Mouse (Mus musculus): ENCODE results near the gene Cntn3. TPM values are rescaled to one million over a fixed set of nuclear protein-coding genes. Genes with fewer than 3 reads are reported as not detected.

Cntn3 gene
- polyA plus RNA-seq, 1 experiment from 2014 or later: 0.02 TPM

DNA sequence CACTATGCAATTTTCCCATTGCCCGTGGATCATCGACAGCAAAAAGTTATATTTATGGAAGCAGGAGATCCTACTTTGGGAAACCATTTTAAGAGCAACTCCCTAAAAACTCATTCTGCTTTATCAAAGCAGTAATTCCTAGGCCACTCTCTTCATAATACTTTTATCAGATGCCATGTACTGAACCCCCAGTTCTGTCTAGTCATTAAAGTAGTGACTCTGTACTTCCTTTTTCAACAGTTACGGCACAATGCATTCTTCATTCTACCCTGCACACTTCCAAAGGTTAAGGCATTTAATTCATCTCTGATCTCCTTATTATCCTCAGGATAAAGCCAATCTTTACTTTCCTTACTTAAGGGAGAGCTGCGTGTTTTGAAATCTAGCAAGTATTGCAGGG is 184.3 kb downstream of the Cntn3 start:
- no peak overlapping the region for H3K4me3 ChIP-seq (ENCODE audit: low read depth, low read length)
- H3K27ac ChIP-seq (ENCODE audit: low read length): no peak overlapping the region
- H3K4me1 ChIP-seq (ENCODE audit: insufficient read depth, low read depth, low read length): no peaks in the 10 kb centered on the region
- ATAC-seq (no peak), DNase-seq (ENCODE audit: low spot score) (no peak)
- H3K4me2 ChIP-seq (replicated peaks; ENCODE audit: low read depth, low read length): no peak overlapping the region
- no peaks in the 10 kb centered on the region for H3K27me3 ChIP-seq (replicated peaks; ENCODE audit: insufficient read depth, low read length)
- 86% methylated on average over 4 of the region's 4 CpGs for WGBS
- TF ChIP-seq CTCF (IDR thresholded peaks at IDR 0.05) (no peak), EP300 (IDR thresholded peaks at IDR 0.05) (no peak)
- no peaks in the 10 kb centered on the region for H3K9me3 ChIP-seq (ENCODE audit: low read length)
- no peak overlapping the region for H3K9ac ChIP-seq (replicated peaks; ENCODE audit: low read depth)
- H3K36me3 ChIP-seq (ENCODE audit: insufficient read depth, low read length): no peaks in the 10 kb centered on the region

DNA sequence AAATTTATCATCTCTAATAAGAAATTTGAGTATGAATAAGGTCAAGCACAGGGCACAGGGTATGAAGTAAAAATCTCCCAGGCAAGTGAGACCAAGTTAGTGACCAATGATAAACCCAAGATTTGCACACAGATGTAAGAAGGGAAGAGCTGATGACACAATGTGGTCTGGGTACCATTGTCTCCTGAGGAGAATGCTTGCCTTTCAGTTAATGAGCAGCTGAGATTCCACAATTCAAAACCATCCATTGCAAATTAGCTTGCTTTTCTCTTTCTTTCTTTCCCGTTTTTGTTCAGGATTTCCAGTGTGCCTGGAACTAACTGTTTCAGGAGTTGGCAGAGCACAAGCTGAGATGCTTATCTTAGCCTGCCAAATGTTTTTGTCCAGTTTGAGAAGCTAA is 200.8 kb downstream of the Cntn3 start:
- no peak overlapping the region for H3K9ac ChIP-seq (replicated peaks; ENCODE audit: low read depth)
- H3K36me3 ChIP-seq (ENCODE audit: insufficient read depth, low read length): no peaks in the 10 kb centered on the region
- ATAC-seq (no peak), DNase-seq (ENCODE audit: low spot score) (no peak)
- no peak overlapping the region for H3K4me3 ChIP-seq (ENCODE audit: low read depth, low read length)
- WGBS: 36% methylated on average over 1 of the region's 1 CpGs
- no peak for TF ChIP-seq CTCF (IDR thresholded peaks at IDR 0.05)
- no peak for TF ChIP-seq EP300 (IDR thresholded peaks at IDR 0.05)
- no peaks in the 10 kb centered on the region for H3K27me3 ChIP-seq (replicated peaks; ENCODE audit: insufficient read depth, low read length)
- no peak overlapping the region for H3K4me2 ChIP-seq (replicated peaks; ENCODE audit: low read depth, low read length)
- no peak overlapping the region for H3K27ac ChIP-seq (ENCODE audit: low read length)
- H3K9me3 ChIP-seq (ENCODE audit: low read length): no peaks in the 10 kb centered on the region
- no peaks in the 10 kb centered on the region for H3K4me1 ChIP-seq (ENCODE audit: insufficient read depth, low read depth, low read length)

DNA sequence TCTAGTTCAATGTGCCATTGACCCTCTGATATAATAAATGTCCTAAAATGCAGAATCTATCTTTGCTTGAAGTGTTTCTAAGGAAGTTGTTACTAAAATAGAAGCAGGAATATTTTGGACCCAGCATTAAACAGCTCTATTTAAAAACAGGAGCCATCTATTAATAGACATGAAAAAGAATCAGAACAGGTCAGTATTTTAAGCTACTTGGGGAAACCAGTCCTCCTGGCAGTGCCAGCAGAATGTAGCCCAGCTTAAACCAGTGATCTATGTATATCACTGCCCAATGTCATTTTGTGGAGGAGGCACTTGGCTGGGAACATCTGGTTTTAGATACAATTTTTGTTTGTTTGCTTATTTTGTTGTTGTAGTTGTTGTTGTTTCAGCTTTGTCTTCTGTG is 209.0 kb downstream of the Cntn3 start:
- H3K9me3 ChIP-seq (ENCODE audit: low read length): no peaks in the 10 kb centered on the region
- no peaks in the 10 kb centered on the region for H3K4me1 ChIP-seq (ENCODE audit: insufficient read depth, low read depth, low read length)
- DNase-seq (ENCODE audit: low spot score) (no peak), ATAC-seq (no peak)
- no peak for TF ChIP-seq EP300 (IDR thresholded peaks at IDR 0.05)
- no peak for TF ChIP-seq CTCF (IDR thresholded peaks at IDR 0.05)
- no peaks in the 10 kb centered on the region for H3K36me3 ChIP-seq (ENCODE audit: insufficient read depth, low read length)
- no peak overlapping the region for H3K4me3 ChIP-seq (ENCODE audit: low read depth, low read length)
- H3K27me3 ChIP-seq (replicated peaks; ENCODE audit: insufficient read depth, low read length): no peaks in the 10 kb centered on the region
- H3K27ac ChIP-seq (ENCODE audit: low read length): no peak overlapping the region
- no peak overlapping the region for H3K9ac ChIP-seq (replicated peaks; ENCODE audit: low read depth)
- no peak overlapping the region for H3K4me2 ChIP-seq (replicated peaks; ENCODE audit: low read depth, low read length)

DNA sequence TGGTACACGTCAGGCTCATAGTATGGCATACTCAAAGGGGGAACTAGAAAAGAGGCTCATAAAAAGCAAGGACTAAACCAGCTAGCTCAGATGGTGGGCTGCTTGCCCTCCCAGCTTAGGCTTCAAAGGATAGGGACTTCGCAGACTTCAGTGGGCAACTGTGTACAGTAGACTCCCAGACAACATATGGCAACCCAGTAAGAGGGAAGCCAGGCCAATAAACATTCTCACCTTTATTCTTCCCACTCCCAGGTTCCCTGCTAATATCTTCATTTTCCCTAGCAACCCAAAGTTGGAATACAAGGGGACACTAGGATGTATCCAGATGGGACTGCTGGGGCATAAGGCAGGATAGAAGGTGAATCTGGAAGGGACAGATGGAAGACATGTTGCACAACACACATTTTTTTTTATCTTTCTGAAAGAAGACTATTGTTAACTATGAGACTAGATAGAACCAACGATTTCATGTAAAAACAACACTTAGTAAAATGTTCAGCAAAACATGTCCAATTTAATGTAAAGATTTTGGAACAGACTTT is 209.5 kb downstream of the Cntn3 start:
- Histone ChIP-seq H3K4me3 (ENCODE audit: low read depth, low read length) (no peak overlapping the region), H3K36me3 (ENCODE audit: insufficient read depth, low read length) (no peaks in the 10 kb centered on the region), H3K4me1 (ENCODE audit: insufficient read depth, low read depth, low read length) (no peaks in the 10 kb centered on the region), H3K9ac (replicated peaks; ENCODE audit: low read depth) (no peak overlapping the region), H3K9me3 (ENCODE audit: low read length) (no peaks in the 10 kb centered on the region), H3K4me2 (replicated peaks; ENCODE audit: low read depth, low read length) (no peak overlapping the region), H3K27me3 (replicated peaks; ENCODE audit: insufficient read depth, low read length) (no peaks in the 10 kb centered on the region), H3K27ac (ENCODE audit: low read length) (no peak overlapping the region)
- DNase-seq (ENCODE audit: low spot score): no peak
- no peak for TF ChIP-seq CTCF (IDR thresholded peaks at IDR 0.05)
- TF ChIP-seq EP300 (IDR thresholded peaks at IDR 0.05): no peak
- no peak for ATAC-seq
- WGBS: 80% methylated on average over 3 of the region's 3 CpGs

DNA sequence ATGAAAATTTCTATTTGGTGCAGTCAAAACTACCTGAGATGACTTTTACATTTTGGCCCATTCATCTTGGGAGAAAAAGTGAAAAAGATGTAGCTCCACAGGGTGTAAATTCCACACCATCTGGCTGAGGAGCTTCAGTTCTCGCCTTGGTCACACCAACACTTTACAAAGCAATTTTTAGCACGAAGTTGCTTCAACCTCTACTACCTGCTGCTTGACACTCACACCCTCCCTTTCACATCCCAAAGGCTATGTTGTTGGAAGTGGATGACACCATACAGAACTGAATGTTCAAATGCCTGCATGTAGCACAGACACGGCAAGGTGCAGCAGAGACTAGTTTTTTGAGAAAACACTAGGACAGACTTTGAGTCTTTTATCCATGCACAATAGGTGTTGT is 240.8 kb downstream of the Cntn3 start:
- TF ChIP-seq CTCF (IDR thresholded peaks at IDR 0.05) (no peak), EP300 (IDR thresholded peaks at IDR 0.05) (no peak)
- no peak for ATAC-seq
- H3K9ac ChIP-seq (replicated peaks; ENCODE audit: low read depth): no peak overlapping the region
- no peak overlapping the region for H3K4me2 ChIP-seq (replicated peaks; ENCODE audit: low read depth, low read length)
- no peak overlapping the region for H3K4me3 ChIP-seq (ENCODE audit: low read depth, low read length)
- no peak overlapping the region for H3K27ac ChIP-seq (ENCODE audit: low read length)
- no peak for DNase-seq (ENCODE audit: low spot score)
- H3K27me3 ChIP-seq (replicated peaks; ENCODE audit: insufficient read depth, low read length): no peaks in the 10 kb centered on the region
- 52% methylated on average over 3 of the region's 3 CpGs for WGBS
- no peaks in the 10 kb centered on the region for H3K36me3 ChIP-seq (ENCODE audit: insufficient read depth, low read length)
- no peaks in the 10 kb centered on the region for H3K4me1 ChIP-seq (ENCODE audit: insufficient read depth, low read depth, low read length)
- no peaks in the 10 kb centered on the region for H3K9me3 ChIP-seq (ENCODE audit: low read length)

DNA sequence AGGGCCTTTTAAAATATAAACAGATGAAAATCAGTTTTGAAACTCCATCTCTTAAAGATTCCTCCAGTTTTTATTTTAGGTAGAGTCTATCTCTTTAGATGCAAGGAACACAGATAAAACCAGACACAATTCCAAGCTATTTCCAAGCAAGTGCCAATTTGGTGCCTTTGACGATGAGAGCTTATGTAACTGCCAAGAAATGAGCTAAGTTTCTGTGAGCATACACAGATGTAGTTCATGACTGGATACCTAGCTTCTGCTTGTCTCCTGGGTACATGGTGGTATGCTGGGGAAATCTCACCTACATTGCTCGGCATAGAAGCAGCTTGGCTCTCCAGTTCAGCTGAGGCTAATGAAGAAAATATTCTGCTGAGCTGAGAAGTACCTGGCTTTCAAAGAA is 246.2 kb downstream of the Cntn3 start:
- no peak overlapping the region for H3K4me3 ChIP-seq (ENCODE audit: low read depth, low read length)
- no peaks in the 10 kb centered on the region for H3K27me3 ChIP-seq (replicated peaks; ENCODE audit: insufficient read depth, low read length)
- H3K9ac ChIP-seq (replicated peaks; ENCODE audit: low read depth): no peak overlapping the region
- no peak for DNase-seq (ENCODE audit: low spot score)
- TF ChIP-seq CTCF (IDR thresholded peaks at IDR 0.05) (no peak), EP300 (IDR thresholded peaks at IDR 0.05) (no peak)
- no peak overlapping the region for H3K27ac ChIP-seq (ENCODE audit: low read length)
- 82% methylated on average over 2 of the region's 2 CpGs for WGBS
- no peaks in the 10 kb centered on the region for H3K36me3 ChIP-seq (ENCODE audit: insufficient read depth, low read length)
- no peaks in the 10 kb centered on the region for H3K9me3 ChIP-seq (ENCODE audit: low read length)
- no peak for ATAC-seq
- no peak overlapping the region for H3K4me2 ChIP-seq (replicated peaks; ENCODE audit: low read depth, low read length)
- H3K4me1 ChIP-seq (ENCODE audit: insufficient read depth, low read depth, low read length): no peaks in the 10 kb centered on the region
